Mouse (Mus musculus) midbrain, embryonic 10.5 days (tissue): ENCODE data around the gene Gbp4. TPM values are rescaled to one million over a fixed set of nuclear protein-coding genes. Genes with fewer than 3 reads are reported as not detected.
"Not testable (repeated sequence)": the region's sequence is repeated elsewhere in the genome, so short reads cannot be mapped to it uniquely, and the experiment has no call there.

Source experiments
- DNase-seq: peaks from one replicate; pipeline ENCODE4 v3.0.0-alpha.2; 2017; ENCODE audit warnings: low spot score
- H3K27ac ChIP-seq: fragments of 300-500 bp; sonication (generic); replicated peaks from 2 replicates; pipeline ENCODE4 v1.5.1; 2016; ENCODE audit warnings: mild to moderate bottlenecking
- H3K27me3 ChIP-seq: fragments of 300-500 bp; sonication (generic); 2 replicates; pipeline ENCODE4 v1.6.1; 2016; ENCODE audit warnings: low read depth, mild to moderate bottlenecking; ENCODE audit not compliant: poor library complexity, severe bottlenecking
- H3K36me3 ChIP-seq: fragments of 300-500 bp; sonication (generic); 2 replicates; pipeline ENCODE4 v1.6.1; 2016; ENCODE audit warnings: mild to moderate bottlenecking, moderate library complexity
- H3K4me1 ChIP-seq: fragments of 300-500 bp; sonication (generic); 2 replicates; pipeline ENCODE4 v1.6.1; 2016
- H3K4me3 ChIP-seq: fragments of 300-500 bp; sonication (generic); 2 replicates; pipeline ENCODE4 v1.5.1; 2016; ENCODE audit warnings: mild to moderate bottlenecking, moderate library complexity
- H3K9me3 ChIP-seq: fragments of 300-500 bp; sonication (generic); replicated peaks from 2 replicates; pipeline ENCODE4 v1.6.1; 2016; ENCODE audit warnings: mild to moderate bottlenecking
- WGBS: fragments of 180-500 bp; shearing (Covaris S2); methylation state at CpG from one replicate; pipeline ENCODE4 v1.1.7; 2016; 5-methylcytosine and 5-hydroxymethylcytosine counted together
- polyA plus RNA-seq: library from polyadenylated mRNA; unstranded; fragments of >200 nt; fragmentation: Nextera tagmentation; extraction: Ambion mirVana; gene quantifications from 2 replicates; pipeline ENCODE4 v1.2.1, GENCODE M21; 2016

The Gbp4 gene
- polyA plus RNA-seq, 1 experiment from 2014 or later, result 0.17 TPM

DNA sequence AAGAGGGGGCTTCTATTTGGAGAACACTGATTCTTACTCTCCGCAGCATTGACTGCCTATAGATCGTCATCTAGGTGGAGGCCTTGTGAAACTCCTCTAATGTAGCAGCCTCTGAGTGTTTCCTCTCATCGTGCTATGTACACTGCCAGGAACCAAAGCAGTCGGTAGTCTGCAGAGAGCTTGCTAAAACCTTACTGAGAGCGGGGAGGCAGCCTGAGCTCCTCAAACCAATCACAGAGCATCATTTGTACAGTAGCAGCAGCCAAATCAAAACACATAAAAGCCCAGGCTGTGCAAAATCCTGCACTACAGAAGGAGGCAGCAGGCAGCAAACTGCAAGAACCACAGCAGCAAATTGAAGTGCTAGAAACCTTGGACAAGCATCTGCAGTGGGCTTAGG lies 25.7 kb downstream of the Gbp4 start:
- Histone ChIP-seq H3K9me3 (no peaks in the 10 kb centered on the region), H3K27me3 (no peaks in the 10 kb centered on the region), H3K4me1 (peaks cover 17% of the 10 kb centered on the region), H3K27ac (no peak overlapping the region), H3K4me3 (no peak overlapping the region), H3K36me3 (no peaks in the 10 kb centered on the region)
- DNase-seq, result no peak
- WGBS, result 97% methylated on average over 5 of the region's 5 CpGs

DNA sequence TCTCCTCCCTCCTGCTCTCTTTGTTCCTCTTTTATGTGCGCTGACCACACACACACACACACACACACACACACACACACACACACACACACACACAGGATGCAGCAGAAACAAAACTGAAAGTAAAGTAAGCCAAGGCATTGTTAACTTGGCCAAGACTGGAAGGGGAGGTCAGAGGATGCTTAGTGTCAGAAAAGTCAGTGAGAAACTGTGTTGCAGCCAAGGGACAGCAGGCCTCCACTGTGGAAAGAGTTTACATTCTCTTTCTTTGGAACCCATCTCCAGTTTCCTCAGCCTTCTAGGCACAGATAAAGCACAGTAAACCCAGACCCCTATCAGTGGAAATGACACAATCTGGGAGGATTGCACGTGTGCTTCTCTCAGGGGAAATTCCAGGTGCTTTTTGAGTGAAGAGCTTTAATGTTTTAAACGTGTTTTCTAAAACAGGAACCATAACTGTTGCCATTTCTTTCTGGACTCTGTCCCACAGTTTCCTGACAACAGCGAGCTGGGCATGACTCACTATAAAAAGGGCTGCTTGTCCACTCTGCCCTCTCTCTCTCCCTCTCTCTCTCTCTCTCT lies 29.0 kb downstream of the Gbp4 start:
- DNase-seq, result peak; percentile 32
- H3K27ac ChIP-seq, result peak overlapping the region; percentile 28; the same call in 1 of the 2 replicates
- H3K36me3 ChIP-seq, H3K27me3 ChIP-seq, H3K4me3 ChIP-seq, H3K9me3 ChIP-seq: not testable (repeated sequence)
- WGBS, result 18% methylated on average over 4 of the region's 4 CpGs
- H3K4me1 ChIP-seq, result peaks cover 17% of the 10 kb centered on the region

DNA sequence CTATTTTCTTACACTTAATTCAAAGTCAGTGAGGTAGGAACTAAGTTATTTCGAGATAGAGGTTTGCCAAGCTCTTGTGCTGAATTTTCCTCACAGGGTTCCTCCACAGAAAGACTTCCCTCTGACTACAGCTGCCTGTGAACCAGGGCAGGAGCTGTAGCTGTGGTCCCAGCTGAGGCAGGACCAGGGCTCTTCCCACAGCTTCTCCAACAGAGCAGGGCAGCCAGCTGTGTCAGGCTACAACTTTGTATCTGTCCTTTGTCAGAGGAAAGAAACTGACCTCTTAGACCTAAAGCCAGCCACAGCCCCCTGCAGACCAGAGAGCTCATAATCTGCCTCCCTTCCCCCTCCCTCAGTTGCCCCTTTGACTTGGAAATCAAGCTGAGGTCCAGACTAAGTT lies 29.6 kb downstream of the Gbp4 start:
- not testable (repeated sequence) for H3K4me3 ChIP-seq, H3K36me3 ChIP-seq, H3K9me3 ChIP-seq, H3K27me3 ChIP-seq
- Histone ChIP-seq H3K27ac (peak overlapping the region; percentile 71; the same call in 1 of the 2 replicates), H3K4me1 (peaks cover 17% of the 10 kb centered on the region)
- peak; percentile 23 for DNase-seq
- WGBS, result 43% methylated on average over 1 of the region's 1 CpGs

GRCm38 (mm10) chr5:105105689-105106088 lies 33.7 kb downstream of the Gbp4 start:
- not testable (repeated sequence) for H3K9me3 ChIP-seq, H3K4me3 ChIP-seq, H3K27me3 ChIP-seq, DNase-seq, H3K27ac ChIP-seq, H3K36me3 ChIP-seq
- H3K4me1 ChIP-seq, result peaks cover 11% of the 10 kb centered on the region
- 81% methylated on average over 2 of the region's 2 CpGs for WGBS

- no peak overlapping the region for H3K4me3 ChIP-seq
- H3K27ac ChIP-seq, result no peak overlapping the region
- no peaks in the 10 kb centered on the region for H3K36me3 ChIP-seq
- no peaks in the 10 kb centered on the region for H3K4me1 ChIP-seq
- DNase-seq, result no peak
- peaks cover 4% of the 10 kb centered on the region for H3K9me3 ChIP-seq
- H3K27me3 ChIP-seq, result no peaks in the 10 kb centered on the region
Measured at GRCm38 (mm10) chr5:105081900-105082299, 57.5 kb downstream of the Gbp4 start.

- not testable (repeated sequence) for H3K36me3 ChIP-seq, H3K27ac ChIP-seq, H3K4me3 ChIP-seq, H3K9me3 ChIP-seq, H3K27me3 ChIP-seq, DNase-seq, H3K4me1 ChIP-seq
Measured at GRCm38 (mm10) chr5:105068356-105068755, 71.0 kb downstream of the Gbp4 start.

Other genes starting within 250 kb of the Gbp4 start
- 0.07 and 0.30 TPM in 2 replicates for gene Abcg3, start 156.9 kb downstream of the Gbp4 start, polyA plus RNA-seq
- 0.81 and 1.1 TPM in 2 replicates for gene Gbp9, start within 50 bp of the Gbp4 start, polyA plus RNA-seq
- 0.26 and 0.46 TPM in 2 replicates for gene Gbp8, start within 50 bp of the Gbp4 start, polyA plus RNA-seq
- 0.11 and 0.30 TPM in 2 replicates for gene Gbp10, start 99.9 kb upstream of the Gbp4 start, polyA plus RNA-seq
- 0.10 TPM in 1 of 2 replicates, not detected in the other for gene Gm43302, start 154.1 kb upstream of the Gbp4 start, polyA plus RNA-seq
- gene Gbp6, start 154.1 kb upstream of the Gbp4 start, polyA plus RNA-seq, result 0.17 and 0.30 TPM in 2 replicates